Mouse (Mus musculus) stomach, embryonic 16.5 days (tissue): ENCODE results near the gene Specc1. TPM values are rescaled to one million over a fixed set of nuclear protein-coding genes. Genes with fewer than 3 reads are reported as not detected.

Experiments
- ATAC-seq: fragments of 200-750 bp; cut with Nextera tagmentation; 2 replicates; pipeline ENCODE4 v1.8.0; 2017; ENCODE audit warnings: moderate number of reproducible peaks, moderate TSS enrichment; ENCODE audit not compliant: insufficient read depth, low FRiP score
- H3K27ac ChIP-seq: fragments of 300-500 bp; sonication (generic); 2 replicates; pipeline ENCODE4 v1.5.1; 2014; ENCODE audit warnings: low read length
- H3K27me3 ChIP-seq: fragments of 300-500 bp; sonication (generic); 2 replicates; pipeline ENCODE4 v1.6.1; 2014; ENCODE audit warnings: low read length, control low read depth, mixed read lengths; ENCODE audit not compliant: control insufficient read depth, insufficient read depth
- H3K36me3 ChIP-seq: fragments of 300-500 bp; sonication (generic); 2 replicates; pipeline ENCODE4 v1.6.1; 2014; ENCODE audit warnings: low read length; ENCODE audit not compliant: control insufficient read depth, insufficient read depth
- H3K4me1 ChIP-seq: fragments of 300-500 bp; sonication (generic); 2 replicates; pipeline ENCODE4 v1.6.1; 2014; ENCODE audit warnings: low read length, control low read depth, mixed read lengths; ENCODE audit not compliant: control insufficient read depth, insufficient read depth
- H3K4me2 ChIP-seq: fragments of 300-500 bp; sonication (generic); 2 replicates; pipeline ENCODE4 v1.6.1; 2014; ENCODE audit warnings: low read depth, low read length, mixed read lengths
- H3K4me3 ChIP-seq: fragments of 300-500 bp; sonication (generic); replicated peaks from 2 replicates; pipeline ENCODE4 v1.5.1; 2014; ENCODE audit warnings: mild to moderate bottlenecking, low read length
- H3K9ac ChIP-seq: fragments of 300-500 bp; sonication (generic); 2 replicates; pipeline ENCODE4 v1.6.1; 2014; ENCODE audit warnings: low read length
- H3K9me3 ChIP-seq: fragments of 300-500 bp; sonication (generic); replicated peaks from 2 replicates; pipeline ENCODE4 v1.6.1; 2016; ENCODE audit warnings: low read length, control low read depth; ENCODE audit not compliant: control insufficient read depth
- WGBS: fragments of 180-500 bp; shearing (Covaris S2); extraction: QIAGEN DNeasy Blood & Tissue Kit; methylation state at CpG from one replicate; pipeline ENCODE4 v1.1.7; 2014; 5-methylcytosine and 5-hydroxymethylcytosine counted together
- polyA plus RNA-seq: library from polyadenylated mRNA; unstranded; fragments of >200 nt; fragmentation: Nextera tagmentation; extraction: Ambion mirVana; gene quantifications from 2 replicates; pipeline ENCODE4 v1.2.1, GENCODE M21; 2015

Specc1 gene
- 7.6 and 7.7 TPM in 2 replicates for polyA plus RNA-seq

DNA sequence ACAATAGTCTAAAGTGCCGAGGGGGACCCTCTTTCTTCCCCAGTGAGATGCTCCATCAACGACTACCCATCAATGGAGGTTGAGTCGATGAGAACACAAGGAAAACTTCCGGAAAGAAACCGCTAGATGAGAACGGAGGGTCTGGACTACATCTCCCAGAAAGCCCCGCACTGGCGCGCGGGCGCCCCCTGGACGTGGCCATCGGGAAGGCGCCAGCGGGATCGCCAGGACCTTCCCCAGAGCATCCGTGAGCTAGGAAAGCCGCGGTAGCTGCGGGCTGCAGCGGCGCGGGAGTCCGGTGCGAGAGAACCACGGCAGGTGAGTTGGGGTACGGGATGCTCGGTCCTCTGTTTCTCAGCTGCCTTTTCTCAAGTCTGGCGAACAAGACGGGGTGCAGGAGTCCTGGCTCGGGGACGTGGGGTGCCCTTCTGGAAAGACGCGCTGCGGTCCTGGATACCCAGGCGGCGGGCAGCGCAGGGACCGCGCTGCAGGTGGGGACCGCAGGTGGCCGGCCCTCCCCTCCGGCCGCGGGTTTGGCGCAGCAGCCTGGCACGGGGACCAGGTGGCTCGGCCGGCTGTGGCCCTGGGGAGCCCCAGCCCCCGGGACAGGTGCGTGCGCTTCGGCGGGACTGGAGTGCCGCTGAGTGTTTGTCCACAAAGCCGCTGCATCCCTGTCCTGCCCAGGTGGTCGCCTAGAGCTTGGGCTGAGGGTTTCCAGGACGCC is at the start of gene Specc1:
Gene Specc1, plus strand, starts transcription at position 192 of the 724 bp plus-strand sequence.
- Histone ChIP-seq H3K27me3 (peaks cover 8% of the 10 kb centered on the region; the same call in 1 of the 2 replicates), H3K9ac (peak within 1 kb of the TSS; percentile 58), H3K4me3 (peak within 1 kb of the TSS; percentile 48), H3K4me1 (no peaks in the 10 kb centered on the region), H3K4me2 (peak within 1 kb of the TSS; percentile 89), H3K36me3 (no peaks in the 10 kb centered on the region), H3K27ac (no peak within 1 kb of the TSS), H3K9me3 (no peaks in the 10 kb centered on the region)
- ATAC-seq: peak; percentile 87
- WGBS: under 1% methylated on average over 58 of the region's 58 CpGs

DNA sequence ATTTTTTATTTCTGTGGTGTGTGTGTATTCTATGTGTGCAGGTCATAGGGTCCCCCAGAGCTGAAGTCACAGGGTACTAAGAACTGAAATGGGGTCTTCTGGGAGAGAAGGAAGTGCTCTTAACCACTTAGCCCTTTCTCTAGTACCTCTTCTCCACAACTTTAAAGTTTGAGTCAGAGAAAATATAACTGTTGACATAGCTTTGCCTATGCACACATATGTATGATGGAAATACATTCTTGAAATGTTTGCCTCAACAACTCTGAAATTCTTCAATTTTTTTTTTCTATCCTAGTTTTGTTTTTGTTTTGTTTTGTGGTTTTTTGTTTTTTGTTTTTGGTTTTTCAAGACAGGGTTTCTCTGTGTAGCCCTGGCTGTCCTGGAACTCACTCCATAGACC is 48.2 kb upstream of the Specc1 start:
- Histone ChIP-seq H3K36me3 (peaks cover 9% of the 10 kb centered on the region), H3K9me3 (no peaks in the 10 kb centered on the region), H3K27me3 (no peaks in the 10 kb centered on the region), H3K27ac (no peak overlapping the region), H3K4me2 (no peak overlapping the region), H3K4me3 (no peak overlapping the region), H3K9ac (no peak overlapping the region), H3K4me1 (no peaks in the 10 kb centered on the region)
- no peak for ATAC-seq

DNA sequence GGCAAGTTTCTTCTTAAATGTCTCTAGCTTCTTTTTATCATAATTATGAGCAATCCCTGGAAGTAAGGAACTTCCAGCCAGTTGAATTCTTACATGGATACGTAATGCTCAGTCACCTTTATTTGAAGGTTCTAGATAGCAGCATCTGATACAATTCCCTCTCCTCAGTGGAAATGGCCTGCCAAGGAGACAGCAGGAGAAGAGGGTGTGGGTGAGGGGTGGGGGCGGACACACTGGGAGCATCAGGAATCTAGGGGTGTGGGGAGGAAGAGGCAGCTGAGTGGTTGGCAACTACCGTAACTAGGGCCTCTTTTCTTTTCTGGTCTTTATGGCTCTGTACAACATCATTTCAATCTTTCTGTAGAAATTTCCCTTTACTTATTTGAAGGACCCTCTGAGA is 36.9 kb upstream of the Specc1 start:
- H3K4me2 ChIP-seq: no peak overlapping the region
- no peak overlapping the region for H3K9ac ChIP-seq
- H3K4me1 ChIP-seq: no peaks in the 10 kb centered on the region
- no peaks in the 10 kb centered on the region for H3K9me3 ChIP-seq
- H3K27me3 ChIP-seq: no peaks in the 10 kb centered on the region
- peaks cover 9% of the 10 kb centered on the region for H3K36me3 ChIP-seq
- no peak overlapping the region for H3K4me3 ChIP-seq
- ATAC-seq: no peak
- 98% methylated on average over 3 of the region's 3 CpGs for WGBS
- no peak overlapping the region for H3K27ac ChIP-seq

DNA sequence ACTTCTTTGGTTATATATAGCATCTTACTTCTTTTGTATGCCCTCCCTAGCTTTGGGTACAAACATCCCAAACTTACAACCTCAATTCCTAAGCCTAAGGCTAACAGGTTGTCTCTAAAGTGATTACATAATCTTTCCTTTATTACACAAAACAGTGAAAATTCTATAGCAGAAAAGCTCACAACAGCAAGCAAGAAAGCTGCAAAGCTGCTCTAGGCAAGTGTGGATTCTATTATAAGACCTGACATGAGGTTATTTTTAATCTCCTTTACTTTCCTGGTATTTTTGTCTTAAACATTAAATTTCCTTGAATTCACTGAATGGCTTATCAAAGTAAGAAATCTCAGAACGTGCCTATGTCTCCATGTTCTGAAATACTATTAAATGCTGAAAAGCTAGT is 33.3 kb upstream of the Specc1 start:
- 83% methylated on average over 1 of the region's 1 CpGs for WGBS

DNA sequence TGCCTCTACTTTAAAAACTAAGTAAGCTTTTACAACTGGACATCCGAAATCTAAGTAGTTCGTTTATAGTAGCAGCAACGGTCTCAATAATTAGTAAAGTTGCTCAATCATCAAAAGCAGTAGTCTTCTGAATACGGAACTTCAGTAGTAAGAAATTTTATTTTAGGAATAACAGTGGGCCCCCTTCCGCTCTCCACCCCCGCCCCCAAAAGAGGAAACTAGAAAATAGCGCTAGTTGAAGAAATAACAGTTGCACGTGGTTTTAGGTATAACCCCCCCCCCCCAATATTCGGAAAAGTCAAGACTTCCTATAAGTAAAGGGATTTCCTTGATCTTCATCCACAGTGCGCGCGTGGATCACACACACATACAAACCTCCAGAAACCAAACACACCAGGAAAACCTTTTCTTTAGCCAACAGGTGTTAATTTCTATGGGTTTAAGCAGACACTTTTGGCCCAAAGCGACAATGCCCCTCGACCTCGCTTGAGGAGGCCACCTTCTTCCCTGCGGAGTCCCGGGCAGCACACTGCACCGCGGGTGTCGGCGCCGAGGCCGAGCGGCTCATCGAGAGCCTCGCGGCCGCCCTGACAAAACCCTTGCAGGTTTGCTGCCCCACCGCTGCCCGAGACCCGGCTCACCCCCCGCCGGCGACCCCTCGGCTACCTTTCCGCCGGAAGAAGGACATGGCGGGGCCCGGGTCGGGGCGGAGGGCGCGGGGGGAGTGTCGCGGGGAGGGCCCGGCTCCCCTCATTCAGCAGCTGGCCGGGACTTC is 27.1 kb upstream of the Specc1 start:
- WGBS: under 1% methylated on average over 47 of the region's 47 CpGs

More for the DNA sequence above, 33.3 kb upstream of the Specc1 start:
- Histone ChIP-seq H3K4me3 (no peak overlapping the region), H3K9me3 (no peaks in the 10 kb centered on the region), H3K4me1 (peaks cover 9% of the 10 kb centered on the region), H3K27ac (no peak overlapping the region), H3K9ac (no peak overlapping the region), H3K36me3 (no peaks in the 10 kb centered on the region), H3K27me3 (no peaks in the 10 kb centered on the region), H3K4me2 (no peak overlapping the region)
- ATAC-seq: no peak

DNA sequence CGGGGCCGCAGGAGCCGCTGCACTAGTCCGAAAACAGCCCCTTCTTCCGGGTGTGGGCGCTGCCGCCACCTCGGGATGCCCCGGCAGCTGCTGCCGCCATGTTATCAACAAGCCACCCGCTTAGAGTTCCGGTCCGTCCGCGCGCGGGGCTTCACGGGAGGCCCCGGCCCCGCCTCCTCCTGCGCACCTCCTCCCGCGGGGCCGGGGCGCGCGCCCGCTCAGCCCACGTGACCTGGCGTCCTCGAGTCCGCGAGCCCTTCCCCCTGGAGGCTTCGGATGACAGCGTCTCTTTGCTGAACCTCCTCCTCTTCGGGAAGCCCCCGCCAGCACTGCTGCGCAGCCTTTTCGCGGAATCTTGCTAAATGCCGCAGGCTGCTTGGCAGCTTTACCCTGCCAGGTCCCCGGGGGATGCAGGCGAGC is 26.5 kb upstream of the Specc1 start, which contains the start of gene Akap10:
Gene Akap10, minus strand, starts transcription at position 155 of the 420 bp plus-strand sequence.
- H3K4me2 ChIP-seq: peak within 1 kb of the TSS; percentile 75
- no peaks in the 10 kb centered on the region for H3K36me3 ChIP-seq
- peak; percentile 98 for ATAC-seq
- H3K27ac ChIP-seq: peak within 1 kb of the TSS; percentile 98
- no peaks in the 10 kb centered on the region for H3K9me3 ChIP-seq
- peak within 1 kb of the TSS; percentile 94 for H3K4me3 ChIP-seq
- WGBS: under 1% methylated on average over 43 of the region's 43 CpGs
- H3K4me1 ChIP-seq: peaks cover 17% of the 10 kb centered on the region
- H3K9ac ChIP-seq: peak within 1 kb of the TSS; percentile 96
- no peaks in the 10 kb centered on the region for H3K27me3 ChIP-seq

More for the DNA sequence above, 27.1 kb upstream of the Specc1 start:
- Histone ChIP-seq H3K27ac (peak overlapping the region; percentile 93), H3K4me2 (peak overlapping the region; percentile 75), H3K4me1 (peaks cover 17% of the 10 kb centered on the region), H3K9ac (peak overlapping the region; percentile 96), H3K9me3 (no peaks in the 10 kb centered on the region), H3K4me3 (peak overlapping the region; percentile 94), H3K36me3 (no peaks in the 10 kb centered on the region), H3K27me3 (no peaks in the 10 kb centered on the region)
- ATAC-seq: no peak

DNA sequence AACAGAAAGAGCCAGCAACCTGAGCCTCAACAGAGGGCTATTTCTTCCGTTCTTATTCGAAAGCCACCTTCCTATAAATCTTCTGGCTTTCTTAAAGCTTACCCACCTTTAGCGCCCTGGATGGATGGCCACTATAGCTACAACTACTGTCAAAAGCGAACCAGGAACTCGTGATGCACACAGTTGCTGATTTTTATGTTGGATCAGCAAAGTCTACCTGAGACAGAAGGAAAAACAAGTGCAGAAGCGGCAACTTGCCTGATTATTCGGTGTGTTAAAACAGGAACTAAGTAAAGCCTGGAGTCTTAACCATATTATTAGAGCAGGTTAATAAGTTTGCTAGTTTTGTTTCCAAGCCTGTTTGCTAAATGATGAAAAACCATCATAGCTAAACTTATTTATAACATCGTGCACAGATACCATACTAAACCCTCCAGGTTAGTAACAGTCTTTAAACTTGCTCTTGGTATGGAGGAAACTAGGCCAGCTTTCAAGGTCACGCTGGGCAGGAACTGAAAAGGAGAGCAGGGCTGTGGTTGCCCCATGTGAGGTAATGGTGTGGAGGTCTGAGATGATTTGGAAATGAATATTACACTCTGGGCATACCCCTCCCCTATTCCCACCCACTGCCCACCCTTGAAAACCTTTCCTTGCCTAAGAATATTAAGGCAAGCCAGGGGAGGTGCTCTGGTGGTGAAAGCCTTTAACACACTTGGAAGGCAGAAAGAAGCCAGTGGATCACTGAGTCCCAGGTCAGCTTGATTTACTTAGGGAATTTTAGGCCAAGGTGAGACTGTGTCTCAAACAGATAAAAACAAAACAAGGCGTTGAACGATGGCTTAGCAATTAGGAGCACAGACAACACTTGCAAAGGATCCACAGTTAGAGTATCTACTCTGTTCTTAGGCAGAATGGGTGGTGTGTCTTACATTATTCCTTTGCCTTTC is 25.6 kb upstream of the Specc1 start:
- Histone ChIP-seq H3K9me3 (no peaks in the 10 kb centered on the region), H3K4me3 (peak overlapping the region; percentile 94), H3K9ac (peak overlapping the region; percentile 96), H3K27ac (peak overlapping the region; percentile 98), H3K27me3 (no peaks in the 10 kb centered on the region), H3K4me2 (peak overlapping the region; percentile 75), H3K4me1 (peaks cover 13% of the 10 kb centered on the region; the same call in 1 of the 2 replicates), H3K36me3 (no peaks in the 10 kb centered on the region)
- ATAC-seq: peak; percentile 5; the same call in 1 of the 2 replicates
- WGBS: 19% methylated on average over 11 of the region's 11 CpGs

GRCm38 (mm10) chr11:61937761-61938160 is 18.8 kb upstream of the Specc1 start:
- H3K4me3 ChIP-seq: no peak overlapping the region
- no peak overlapping the region for H3K27ac ChIP-seq
- ATAC-seq: no peak
- H3K4me2 ChIP-seq: no peak overlapping the region
- H3K9me3 ChIP-seq: no peaks in the 10 kb centered on the region
- no peak overlapping the region for H3K9ac ChIP-seq
- WGBS: 94% methylated on average over 1 of the region's 1 CpGs
- H3K27me3 ChIP-seq: no peaks in the 10 kb centered on the region
- no peaks in the 10 kb centered on the region for H3K4me1 ChIP-seq
- no peaks in the 10 kb centered on the region for H3K36me3 ChIP-seq
